Mouse (Mus musculus) forebrain, embryonic 13.5 days (tissue): Measurements from ENCODE around the gene Exoc6b. TPM values are rescaled to one million over a fixed set of nuclear protein-coding genes. Genes with fewer than 3 reads are reported as not detected.

Source experiments
- ATAC-seq: fragments of 200-750 bp; cut with Nextera tagmentation; 2 replicates; pipeline ENCODE4 v1.8.0; 2017
- H3K27ac ChIP-seq: fragments of 300-500 bp; sonication (generic); 2 replicates; pipeline ENCODE4 v1.5.1; 2015; ENCODE audit warnings: inconsistent platforms, mild to moderate bottlenecking, moderate library complexity
- H3K27me3 ChIP-seq: fragments of 300-500 bp; sonication (generic); 2 replicates; pipeline ENCODE4 v1.6.1; 2015; ENCODE audit warnings: mild to moderate bottlenecking, inconsistent platforms
- H3K36me3 ChIP-seq: fragments of 300-500 bp; sonication (generic); 2 replicates; pipeline ENCODE4 v1.6.1; 2015; ENCODE audit warnings: mild to moderate bottlenecking, inconsistent platforms; ENCODE audit not compliant: poor library complexity, severe bottlenecking
- H3K4me1 ChIP-seq: fragments of 300-500 bp; sonication (generic); 2 replicates; pipeline ENCODE4 v1.6.1; 2015; ENCODE audit warnings: inconsistent platforms
- H3K4me2 ChIP-seq: fragments of 300-500 bp; sonication (generic); 2 replicates; pipeline ENCODE4 v1.6.1; 2015; ENCODE audit warnings: inconsistent platforms, mild to moderate bottlenecking, moderate library complexity
- H3K4me3 ChIP-seq: fragments of 300-500 bp; sonication (generic); 2 replicates; pipeline ENCODE4 v1.5.1; 2015; ENCODE audit warnings: mild to moderate bottlenecking, inconsistent platforms
- H3K9ac ChIP-seq: fragments of 300-500 bp; sonication (generic); 2 replicates; pipeline ENCODE4 v1.6.1; 2015; ENCODE audit warnings: mild to moderate bottlenecking, inconsistent platforms
- H3K9me3 ChIP-seq: fragments of 300-500 bp; sonication (generic); replicated peaks from 2 replicates; pipeline ENCODE4 v1.6.1; 2016; ENCODE audit warnings: inconsistent platforms
- WGBS: fragments of 180-500 bp; shearing (Covaris S2); methylation state at CpG from one replicate; pipeline ENCODE4 v1.1.7; 2015; 5-methylcytosine and 5-hydroxymethylcytosine counted together
- polyA plus RNA-seq: library from polyadenylated mRNA; unstranded; fragments of >200 nt; fragmentation: Nextera tagmentation; extraction: Ambion mirVana; gene quantifications from 2 replicates; pipeline ENCODE4 v1.2.1, GENCODE M21; 2015

The Exoc6b gene
- polyA plus RNA-seq, 1 experiment from 2014 or later: 37.4 TPM

DNA sequence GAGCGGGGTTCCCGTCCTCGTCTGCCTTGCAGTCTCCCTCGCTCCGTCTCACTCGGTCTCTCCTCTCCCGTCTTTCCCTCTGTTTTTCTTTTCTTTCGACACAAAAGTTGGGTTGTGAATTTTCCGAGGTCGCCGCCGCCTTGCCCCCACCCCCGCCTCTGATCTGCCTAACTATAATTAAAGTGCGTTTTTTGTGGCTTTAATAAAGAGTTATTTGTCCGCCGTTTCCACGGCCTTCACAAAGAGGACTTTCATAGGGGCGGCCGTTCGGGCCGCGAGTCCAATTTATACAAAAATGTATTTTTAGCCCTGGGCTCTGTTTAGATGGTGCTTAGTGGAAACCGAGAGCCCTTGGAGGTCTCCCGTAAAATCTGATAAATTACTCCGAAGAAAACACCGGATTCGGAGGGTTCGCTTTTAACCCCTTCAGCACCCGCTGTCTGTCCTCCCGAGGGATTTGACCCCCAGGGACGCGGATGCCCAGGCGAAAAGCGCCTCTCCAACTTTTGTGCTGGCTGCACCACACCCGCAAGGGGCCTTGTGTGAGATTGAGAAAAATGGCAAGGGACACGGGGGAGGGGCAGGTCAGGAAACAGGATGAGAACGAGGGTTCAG is 483.5 kb downstream of the Exoc6b start:
- peak overlapping the region; percentile 87 for H3K4me2 ChIP-seq
- under 1% methylated on average over 37 of the region's 37 CpGs for WGBS
- ATAC-seq: no peak
- H3K4me3 ChIP-seq: peak overlapping the region; percentile 35
- H3K27ac ChIP-seq: no peak overlapping the region
- peaks cover 71% of the 10 kb centered on the region for H3K4me1 ChIP-seq
- H3K27me3 ChIP-seq: peaks cover 98% of the 10 kb centered on the region
- H3K36me3 ChIP-seq: no peaks in the 10 kb centered on the region
- no peaks in the 10 kb centered on the region for H3K9me3 ChIP-seq
- 0 out of 2 replicates have a peak overlapping the region, but pooled peaks have one; percentile 14 for H3K9ac ChIP-seq

DNA sequence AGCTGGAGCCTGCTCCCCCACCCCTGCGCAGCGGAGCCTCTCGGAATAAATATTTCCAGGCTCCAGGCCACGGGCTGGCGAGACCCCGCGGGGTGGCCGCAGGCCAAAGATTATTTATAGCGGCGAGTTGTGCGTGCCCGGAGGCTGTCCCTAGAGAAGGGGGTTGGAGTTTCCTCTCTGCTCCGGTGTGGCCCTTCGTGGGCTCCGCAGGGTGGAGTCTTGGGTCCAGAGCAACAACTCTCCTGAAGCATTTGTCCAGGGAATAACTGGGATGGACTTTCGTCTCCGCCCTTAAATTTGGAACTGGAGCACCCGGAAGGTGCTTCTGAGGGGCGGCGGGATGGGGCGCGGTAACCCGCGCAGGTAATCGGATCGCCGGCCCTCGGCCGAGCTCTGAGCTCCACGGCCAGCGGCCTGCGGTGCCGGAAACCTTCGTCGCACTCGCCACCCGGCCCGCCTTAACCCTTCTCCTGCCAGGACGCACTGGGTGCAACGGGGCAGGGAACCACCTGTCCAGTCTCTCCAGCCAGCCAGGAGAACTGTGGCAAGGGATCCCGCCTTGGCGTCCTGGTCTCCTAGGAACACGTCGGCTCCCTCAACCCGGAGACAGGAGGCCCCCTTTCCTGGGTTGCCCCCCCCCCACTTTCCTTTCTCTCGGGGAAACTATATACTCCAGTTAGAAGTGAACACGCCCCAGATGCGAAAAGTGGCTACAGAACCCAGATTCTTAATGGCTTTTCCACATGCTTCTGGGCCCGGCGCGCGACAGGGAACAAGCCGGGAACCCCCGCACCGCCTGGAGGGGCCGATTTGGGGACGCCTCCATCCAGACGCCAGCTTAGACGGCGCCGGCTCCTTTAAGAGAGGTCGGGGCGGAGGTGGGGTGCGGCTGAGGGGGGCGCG is 484.3 kb downstream of the Exoc6b start:
- H3K27ac ChIP-seq: no peak overlapping the region
- 1% methylated on average over 66 of the region's 66 CpGs for WGBS
- H3K9me3 ChIP-seq: no peaks in the 10 kb centered on the region
- ATAC-seq: no peak
- H3K27me3 ChIP-seq: peaks cover 99% of the 10 kb centered on the region
- H3K4me3 ChIP-seq: peak overlapping the region; percentile 35
- H3K36me3 ChIP-seq: no peaks in the 10 kb centered on the region
- peaks cover 69% of the 10 kb centered on the region for H3K4me1 ChIP-seq
- H3K9ac ChIP-seq: peak overlapping the region; percentile 14; the same call in 1 of the 2 replicates
- H3K4me2 ChIP-seq: peak overlapping the region; percentile 87

DNA sequence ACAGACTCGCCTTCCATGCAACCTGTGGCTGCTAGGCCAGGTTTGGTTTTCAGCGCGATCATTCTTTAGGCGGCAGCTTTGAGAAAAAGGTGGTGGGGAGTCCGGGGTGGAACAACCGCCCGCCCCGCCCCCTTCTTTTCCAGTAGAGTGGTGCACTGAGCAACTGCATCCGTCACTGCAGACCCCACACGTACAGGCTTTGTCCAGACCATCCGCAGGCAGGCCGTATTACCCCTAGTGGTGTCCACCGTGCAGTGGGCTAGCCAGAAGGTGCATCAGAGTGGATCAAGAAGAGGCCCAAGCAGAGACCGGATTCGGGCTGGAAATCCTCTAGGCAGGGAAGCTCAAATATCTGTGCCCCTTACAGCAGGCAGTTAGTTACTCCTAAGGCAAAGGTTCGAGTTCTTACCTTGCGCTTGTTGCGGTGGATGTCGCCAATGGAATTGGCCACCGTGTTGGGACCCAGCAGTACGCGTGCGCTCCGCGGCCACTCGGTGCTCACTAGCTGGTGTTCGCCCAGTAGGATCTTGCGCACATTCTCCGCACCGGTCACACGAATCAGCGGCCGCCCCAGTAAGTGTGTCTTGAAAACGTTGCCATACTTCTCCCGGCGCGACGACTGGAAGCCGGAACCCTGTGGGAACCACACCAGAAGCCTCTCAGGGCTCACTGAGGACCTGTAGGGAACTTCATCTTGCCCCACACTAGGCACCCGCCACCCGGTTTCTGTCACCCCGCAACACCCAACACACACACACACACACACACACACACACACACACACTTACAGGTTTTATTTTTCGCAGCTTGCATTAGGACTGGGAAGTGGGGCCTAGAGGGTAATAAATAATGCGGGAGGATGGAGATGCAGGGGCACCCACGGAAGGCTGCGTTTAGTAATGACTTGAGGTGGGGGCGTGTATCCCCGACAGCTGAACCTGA is 485.2 kb downstream of the Exoc6b start:
- Histone ChIP-seq H3K9ac (no peak overlapping the region), H3K4me2 (peak overlapping the region; percentile 87), H3K36me3 (no peaks in the 10 kb centered on the region), H3K27me3 (peaks cover 99% of the 10 kb centered on the region), H3K4me1 (peaks cover 60% of the 10 kb centered on the region), H3K4me3 (peak overlapping the region; percentile 35), H3K27ac (no peak overlapping the region), H3K9me3 (no peaks in the 10 kb centered on the region)
- ATAC-seq: peak; percentile 31; the same call in 1 of the 2 replicates
- under 1% methylated on average over 48 of the region's 48 CpGs for WGBS

DNA sequence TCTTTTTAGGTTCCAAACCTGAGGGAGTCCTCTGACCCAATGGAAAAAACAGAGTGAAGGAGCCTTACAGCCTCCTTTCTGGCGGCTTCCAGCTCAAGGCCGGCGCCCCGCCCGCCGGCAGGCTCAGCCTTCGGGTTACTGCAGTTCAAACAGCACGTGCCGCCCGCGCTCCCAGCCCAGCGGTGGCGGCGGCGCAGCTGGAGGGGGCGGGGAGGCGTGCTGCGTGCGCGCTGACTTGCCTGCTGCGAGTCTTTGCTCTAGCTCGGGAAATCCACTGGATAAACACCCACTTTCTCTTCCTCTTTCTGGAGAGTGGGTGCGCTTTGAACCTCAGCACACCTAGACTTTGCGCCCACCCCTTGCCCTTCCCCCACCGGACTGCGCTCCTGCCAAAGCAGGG is 485.9 kb downstream of the Exoc6b start:
- Histone ChIP-seq H3K4me3 (peak overlapping the region; percentile 35), H3K9me3 (no peaks in the 10 kb centered on the region), H3K4me2 (peak overlapping the region; percentile 87), H3K27ac (no peak overlapping the region), H3K4me1 (peaks cover 54% of the 10 kb centered on the region), H3K27me3 (peaks cover 96% of the 10 kb centered on the region), H3K9ac (no peak overlapping the region), H3K36me3 (no peaks in the 10 kb centered on the region)
- ATAC-seq: peak; percentile 43
- WGBS: under 1% methylated on average over 26 of the region's 26 CpGs

DNA sequence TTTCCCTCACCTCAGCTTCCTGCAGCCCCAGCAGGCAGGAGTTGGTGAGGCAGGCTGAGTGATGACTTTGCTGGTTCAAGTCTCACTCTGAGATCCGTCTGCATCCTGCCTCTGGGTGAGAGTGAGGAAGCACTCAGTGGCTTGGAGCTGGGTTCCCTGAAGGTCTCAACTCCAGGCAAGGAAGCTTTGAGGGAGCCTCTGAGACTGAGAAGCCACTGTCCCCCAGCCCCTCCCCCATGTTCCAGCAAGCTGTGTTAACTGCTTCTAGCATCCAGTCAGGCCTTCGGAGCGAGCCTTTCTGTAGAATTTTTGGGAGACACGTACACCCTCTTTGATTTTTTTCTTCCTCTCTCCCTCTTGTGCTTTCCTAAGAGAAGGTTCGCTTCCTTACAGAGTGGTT is 486.5 kb downstream of the Exoc6b start:
- 0 out of 2 replicates have a peak overlapping the region, but pooled peaks have one; percentile 35 for H3K4me3 ChIP-seq
- no peak overlapping the region for H3K27ac ChIP-seq
- H3K9me3 ChIP-seq: no peaks in the 10 kb centered on the region
- H3K4me2 ChIP-seq: peak overlapping the region; percentile 87
- H3K36me3 ChIP-seq: no peaks in the 10 kb centered on the region
- WGBS: 9% methylated on average over 5 of the region's 5 CpGs
- peaks cover 48% of the 10 kb centered on the region for H3K4me1 ChIP-seq
- no peak overlapping the region for H3K9ac ChIP-seq
- no peak for ATAC-seq
- H3K27me3 ChIP-seq: peaks cover 96% of the 10 kb centered on the region

DNA sequence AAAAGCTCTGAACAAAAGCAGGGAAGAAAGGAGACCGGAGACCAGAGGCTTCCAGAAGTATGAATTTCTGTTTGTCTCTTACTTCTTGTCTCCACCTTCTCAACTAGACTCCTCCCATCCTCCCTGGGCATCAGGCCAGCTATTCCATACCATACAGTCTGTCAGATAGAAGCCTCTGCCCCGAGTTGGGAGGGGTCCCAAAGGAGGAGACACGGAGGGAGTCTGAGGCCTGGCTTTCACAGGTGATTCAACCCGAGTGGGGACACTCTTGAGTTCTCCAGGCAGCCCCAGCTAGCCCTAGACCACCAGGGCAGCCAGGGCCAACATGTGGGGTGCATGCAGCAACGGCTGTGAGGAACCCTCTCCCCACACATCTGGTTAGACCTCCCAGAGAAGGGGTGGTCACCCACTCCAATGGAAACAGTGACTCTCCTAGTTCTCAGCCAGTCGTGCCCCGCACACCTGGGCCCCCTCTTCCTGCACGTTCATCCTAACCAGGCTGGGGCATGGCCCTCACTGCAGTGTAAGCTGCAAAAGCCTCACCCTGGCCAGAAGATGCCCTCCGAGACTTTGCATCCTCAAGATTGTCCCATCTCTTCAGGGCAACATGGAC is 487.4 kb downstream of the Exoc6b start:
- WGBS: 58% methylated on average over 9 of the region's 9 CpGs
- Histone ChIP-seq H3K9me3 (no peaks in the 10 kb centered on the region), H3K9ac (no peak overlapping the region), H3K36me3 (no peaks in the 10 kb centered on the region), H3K27ac (no peak overlapping the region), H3K4me1 (peaks cover 39% of the 10 kb centered on the region), H3K27me3 (peaks cover 89% of the 10 kb centered on the region), H3K4me3 (no peak overlapping the region), H3K4me2 (no peak overlapping the region)
- no peak for ATAC-seq

DNA sequence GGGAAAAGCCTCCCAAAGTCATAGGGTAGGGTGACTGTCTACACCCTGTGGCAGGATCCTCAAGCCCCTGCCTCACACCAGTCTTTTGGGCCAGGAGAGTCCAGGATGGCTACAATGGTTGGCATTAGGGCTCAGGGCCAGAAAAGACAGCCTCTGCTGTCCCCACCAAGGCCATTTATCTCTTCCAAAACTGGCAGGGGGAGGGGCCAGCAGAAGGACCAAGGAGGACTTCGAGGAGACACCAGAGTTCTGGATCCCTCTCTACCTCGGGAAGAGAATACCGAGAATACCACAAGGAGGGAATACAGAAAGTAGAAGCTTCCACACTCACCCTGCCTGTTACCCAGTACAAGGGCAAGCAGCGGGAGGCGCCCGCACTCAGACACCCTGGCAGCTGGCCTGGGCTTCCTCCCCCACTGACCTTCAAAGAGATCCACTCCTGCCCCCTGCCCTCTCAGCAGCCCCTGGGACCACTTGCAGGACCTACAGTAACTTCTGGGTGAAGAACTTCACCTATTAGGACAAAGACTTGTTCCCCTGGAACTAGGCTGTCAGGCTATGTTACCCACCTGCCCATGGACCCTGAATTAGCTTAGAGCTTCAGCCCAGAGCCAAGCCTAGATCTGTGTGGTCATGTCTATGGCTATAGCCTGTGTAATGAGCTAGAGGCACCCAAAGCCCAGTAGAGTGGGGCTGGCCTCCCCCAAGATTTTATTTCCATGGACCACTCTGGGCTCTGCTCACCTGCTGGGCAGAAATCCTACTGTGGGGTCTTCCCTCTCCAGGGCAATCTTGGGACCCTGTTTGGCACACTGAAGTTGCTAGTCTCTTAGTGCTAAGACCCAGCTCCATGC is 488.1 kb downstream of the Exoc6b start:
- WGBS: 48% methylated on average over 6 of the region's 6 CpGs
- no peak overlapping the region for H3K4me2 ChIP-seq

DNA sequence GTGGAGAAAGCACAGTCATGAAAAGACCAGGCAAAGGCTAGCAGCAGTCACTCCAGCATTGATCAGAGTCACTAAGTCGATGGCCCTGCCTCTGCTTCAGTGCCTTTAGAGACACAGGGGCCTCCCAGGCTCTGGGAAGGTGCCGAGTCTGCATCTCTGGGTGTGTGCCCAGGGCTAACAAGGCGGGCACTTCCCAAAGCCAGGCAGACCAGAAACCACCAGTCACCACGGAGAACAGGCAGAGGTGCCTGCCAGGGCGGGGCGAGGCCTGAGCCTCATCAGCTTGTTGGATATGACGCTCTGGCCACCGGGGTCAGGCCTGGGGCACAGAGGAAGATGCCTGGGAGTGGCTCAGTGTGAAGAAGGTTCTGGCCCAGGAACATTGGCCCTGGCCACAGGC is 489.8 kb downstream of the Exoc6b start:
- Histone ChIP-seq H3K36me3 (no peaks in the 10 kb centered on the region), H3K9ac (no peak overlapping the region), H3K27ac (no peak overlapping the region), H3K9me3 (no peaks in the 10 kb centered on the region), H3K27me3 (peaks cover 85% of the 10 kb centered on the region), H3K4me1 (peaks cover 16% of the 10 kb centered on the region), H3K4me3 (no peak overlapping the region), H3K4me2 (no peak overlapping the region)
- WGBS: 68% methylated on average over 8 of the region's 8 CpGs
- ATAC-seq: no peak

More for the DNA sequence above, 488.1 kb downstream of the Exoc6b start:
- no peak for ATAC-seq
- no peaks in the 10 kb centered on the region for H3K9me3 ChIP-seq
- H3K4me3 ChIP-seq: no peak overlapping the region
- H3K9ac ChIP-seq: no peak overlapping the region
- H3K4me1 ChIP-seq: peaks cover 33% of the 10 kb centered on the region
- H3K36me3 ChIP-seq: no peaks in the 10 kb centered on the region
- H3K27me3 ChIP-seq: peaks cover 88% of the 10 kb centered on the region
- H3K27ac ChIP-seq: no peak overlapping the region

DNA sequence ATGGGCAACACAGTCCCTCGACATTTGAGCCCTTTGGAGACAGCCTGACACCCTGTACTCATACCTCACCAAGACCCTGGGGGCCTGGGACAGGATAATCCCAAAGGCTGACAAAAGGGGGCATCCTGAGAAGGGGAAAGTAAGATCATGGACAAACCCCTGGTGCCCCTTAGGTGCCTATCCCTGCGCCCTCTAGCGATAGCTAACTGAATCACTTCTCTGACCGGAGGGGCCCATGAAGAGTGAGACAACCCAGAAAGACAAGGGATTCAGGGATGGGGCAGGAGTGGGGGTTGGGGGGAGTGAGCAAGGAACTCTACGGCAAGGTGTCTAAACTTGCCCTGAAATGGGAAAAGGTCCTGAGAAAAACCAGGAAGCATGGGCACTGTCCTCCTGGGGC is 490.4 kb downstream of the Exoc6b start:
- H3K27me3 ChIP-seq: peaks cover 82% of the 10 kb centered on the region
- no peak for ATAC-seq
- no peaks in the 10 kb centered on the region for H3K36me3 ChIP-seq
- H3K4me3 ChIP-seq: no peak overlapping the region
- peaks cover 15% of the 10 kb centered on the region for H3K4me1 ChIP-seq
- WGBS: 7% methylated on average over 5 of the region's 5 CpGs
- H3K4me2 ChIP-seq: no peak overlapping the region
- H3K9me3 ChIP-seq: no peaks in the 10 kb centered on the region
- H3K9ac ChIP-seq: no peak overlapping the region
- H3K27ac ChIP-seq: no peak overlapping the region

DNA sequence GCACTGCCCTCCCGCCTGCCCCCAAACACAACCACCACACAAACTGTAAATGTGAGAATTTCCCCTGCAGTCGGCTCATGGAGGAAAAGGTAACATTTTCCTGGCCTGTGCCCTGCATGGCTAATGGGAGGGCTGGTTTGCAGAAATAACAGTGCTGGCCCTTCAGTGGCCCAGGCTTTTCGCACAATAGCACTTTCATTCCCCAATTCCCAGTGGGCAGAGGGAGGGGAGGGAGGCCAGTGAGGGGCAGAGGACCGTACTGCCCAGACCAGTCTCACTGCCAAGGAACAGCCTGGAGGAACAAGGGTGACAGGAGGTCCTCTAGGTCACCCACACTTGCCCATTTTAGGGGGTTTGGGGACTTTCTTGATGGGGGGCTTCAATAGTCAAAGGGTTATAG is 491.4 kb downstream of the Exoc6b start:
- Histone ChIP-seq H3K4me2 (no peak overlapping the region), H3K9me3 (no peaks in the 10 kb centered on the region), H3K9ac (no peak overlapping the region), H3K4me3 (no peak overlapping the region), H3K27ac (no peak overlapping the region), H3K27me3 (peaks cover 76% of the 10 kb centered on the region), H3K4me1 (peaks cover 9% of the 10 kb centered on the region), H3K36me3 (no peaks in the 10 kb centered on the region)
- no peak for ATAC-seq
- 50% methylated on average over 4 of the region's 4 CpGs for WGBS
